Mouse (Mus musculus) lung, postnatal 0 days (tissue): ENCODE measurements around the gene Mis18bp1.

Experiments
- CTCF ChIP-seq: IDR thresholded peaks from 2 replicates; pipeline ENCODE4 v1.5.1; 2016; ENCODE audit warnings: antibody characterized with exemption, mild to moderate bottlenecking
- EP300 ChIP-seq: IDR thresholded peaks from 2 replicates; pipeline ENCODE4 v1.6.1; 2016; ENCODE audit warnings: antibody characterized with exemption, mild to moderate bottlenecking, control low read depth

DNA sequence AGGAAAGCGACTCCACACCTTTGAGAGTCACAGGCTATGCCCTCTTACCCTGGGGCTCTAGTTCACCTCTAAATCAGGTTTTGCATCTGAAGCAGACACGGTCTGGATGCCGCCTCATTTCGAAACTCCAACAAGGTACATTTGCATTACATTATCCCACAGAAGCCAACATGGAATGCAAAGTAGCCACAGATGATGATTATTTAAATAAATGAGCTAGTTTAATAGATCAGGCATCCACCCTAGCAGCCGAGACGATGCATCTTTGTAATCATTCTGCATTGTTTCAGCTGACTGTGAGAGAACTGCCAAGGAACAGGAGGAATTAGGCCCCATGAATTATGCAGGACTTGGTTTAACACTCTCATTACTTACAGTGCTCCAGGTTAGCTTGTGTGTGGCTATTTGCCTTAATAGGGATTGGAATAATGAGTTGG is 44.0 kb upstream of the Mis18bp1 start:
- TF ChIP-seq CTCF (no peak), EP300 (no peak)
